Mouse (Mus musculus) midbrain, embryonic 14.5 days (tissue): ENCODE measurements at regions not wholly inside any gene's neighbourhood (a gene's known extent, or its start where the extent isn't known, plus 50 kb on each side); places are given as distances from the start of the nearest gene placed in this dataset.

Source experiments
- ATAC-seq: fragments of 200-750 bp; cut with Nextera tagmentation; 2 replicates; pipeline ENCODE4 v1.8.0; 2017; ENCODE audit warnings: moderate number of reproducible peaks, moderate library complexity; ENCODE audit not compliant: low FRiP score, low TSS enrichment
- DNase-seq: peaks from one replicate; pipeline ENCODE4 v3.0.0-alpha.2; 2015
- H3K27ac ChIP-seq: fragments of 300-500 bp; sonication (generic); replicated peaks from 2 replicates; pipeline ENCODE4 v1.5.1; 2014; ENCODE audit warnings: mild to moderate bottlenecking, low read depth, low read length, moderate library complexity
- H3K27me3 ChIP-seq: fragments of 300-500 bp; sonication (generic); 2 replicates; pipeline ENCODE4 v1.6.1; 2014; ENCODE audit warnings: low read length, control low read depth, mixed read lengths; ENCODE audit not compliant: control insufficient read depth, insufficient read depth
- H3K36me3 ChIP-seq: fragments of 300-500 bp; sonication (generic); 2 replicates; pipeline ENCODE4 v1.6.1; 2014; ENCODE audit warnings: low read length, control low read depth; ENCODE audit not compliant: control insufficient read depth, insufficient read depth
- H3K4me1 ChIP-seq: fragments of 300-500 bp; sonication (generic); 2 replicates; pipeline ENCODE4 v1.6.1; 2014; ENCODE audit warnings: mild to moderate bottlenecking, antibody characterized with exemption, low read length, control low read depth; ENCODE audit not compliant: control insufficient read depth, insufficient read depth
- H3K4me2 ChIP-seq: fragments of 300-500 bp; sonication (generic); 2 replicates; pipeline ENCODE4 v1.6.1; 2014; ENCODE audit warnings: mild to moderate bottlenecking, low read length, moderate library complexity
- H3K4me3 ChIP-seq: fragments of 300-500 bp; sonication (generic); replicated peaks from 2 replicates; pipeline ENCODE4 v1.5.1; 2014; ENCODE audit warnings: low read depth, low read length
- H3K9ac ChIP-seq: fragments of 300-500 bp; sonication (generic); replicated peaks from 2 replicates; pipeline ENCODE4 v1.6.1; 2014; ENCODE audit warnings: mild to moderate bottlenecking, low read length, moderate library complexity
- H3K9me3 ChIP-seq: fragments of 300-500 bp; sonication (generic); 2 replicates; pipeline ENCODE4 v1.6.1; 2016; ENCODE audit warnings: low read length, control low read depth, mixed read lengths; ENCODE audit not compliant: control insufficient read depth
- WGBS: fragments of 180-500 bp; shearing (Covaris S2); extraction: QIAGEN DNeasy Blood & Tissue Kit; methylation state at CpG from one replicate; pipeline ENCODE4 v1.1.7; 2014; 5-methylcytosine and 5-hydroxymethylcytosine counted together

DNA sequence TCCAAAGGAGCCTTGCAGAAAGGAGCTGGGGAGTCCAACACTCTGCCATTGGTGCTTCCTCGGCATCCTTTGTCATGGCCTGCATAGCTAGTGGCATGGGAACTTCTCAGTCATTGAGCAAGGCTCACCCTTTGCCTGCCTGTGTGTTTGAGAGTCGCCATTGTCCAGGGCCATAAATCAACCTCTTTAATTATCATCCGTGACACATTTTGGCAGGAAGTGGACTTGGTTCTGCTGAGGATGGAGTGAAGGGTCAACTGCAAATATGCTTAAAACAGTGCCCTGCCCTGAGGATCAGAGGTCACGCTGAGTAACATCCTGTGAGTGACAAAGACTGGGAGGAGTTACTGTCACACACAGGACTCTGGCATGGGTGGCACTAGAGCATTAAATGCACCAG lies 151.2 kb downstream of the Chst1 start:
- WGBS: 68% methylated on average over 4 of the region's 4 CpGs
- no peak for DNase-seq

DNA sequence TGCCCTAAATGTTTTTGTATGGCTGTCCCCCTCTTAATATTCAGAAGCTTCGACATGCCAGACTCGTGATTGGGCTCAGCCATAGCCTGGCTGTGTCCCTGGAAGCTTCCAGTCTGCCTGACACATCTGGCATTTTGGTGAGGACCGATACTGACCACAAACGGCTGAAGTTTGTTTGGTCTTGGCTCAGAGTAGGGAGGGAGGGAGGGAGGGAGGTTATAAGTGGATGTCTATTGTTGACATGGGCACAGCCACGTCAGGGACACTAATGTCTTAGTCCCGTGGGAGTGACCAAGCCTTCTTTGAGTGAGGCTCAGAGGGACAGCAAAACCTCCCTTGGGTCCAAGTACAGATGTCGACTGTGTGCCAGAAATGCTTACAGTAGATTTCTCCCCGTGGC lies 151.7 kb downstream of the Chst1 start:
- no peak for ATAC-seq
- WGBS: 58% methylated on average over 8 of the region's 8 CpGs
- H3K27me3 ChIP-seq: no peaks in the 10 kb centered on the region
- DNase-seq: no peak
- H3K4me2 ChIP-seq: no peak overlapping the region
- H3K9me3 ChIP-seq: no peaks in the 10 kb centered on the region
- no peak overlapping the region for H3K9ac ChIP-seq
- no peak overlapping the region for H3K27ac ChIP-seq
- no peaks in the 10 kb centered on the region for H3K4me1 ChIP-seq
- no peak overlapping the region for H3K4me3 ChIP-seq
- H3K36me3 ChIP-seq: no peaks in the 10 kb centered on the region

More for the DNA sequence above, 151.2 kb downstream of the Chst1 start:
- no peak overlapping the region for H3K4me2 ChIP-seq
- no peaks in the 10 kb centered on the region for H3K9me3 ChIP-seq
- H3K4me3 ChIP-seq: no peak overlapping the region
- H3K4me1 ChIP-seq: no peaks in the 10 kb centered on the region
- ATAC-seq: no peak
- no peak overlapping the region for H3K27ac ChIP-seq
- no peaks in the 10 kb centered on the region for H3K27me3 ChIP-seq
- H3K36me3 ChIP-seq: no peaks in the 10 kb centered on the region
- no peak overlapping the region for H3K9ac ChIP-seq

DNA sequence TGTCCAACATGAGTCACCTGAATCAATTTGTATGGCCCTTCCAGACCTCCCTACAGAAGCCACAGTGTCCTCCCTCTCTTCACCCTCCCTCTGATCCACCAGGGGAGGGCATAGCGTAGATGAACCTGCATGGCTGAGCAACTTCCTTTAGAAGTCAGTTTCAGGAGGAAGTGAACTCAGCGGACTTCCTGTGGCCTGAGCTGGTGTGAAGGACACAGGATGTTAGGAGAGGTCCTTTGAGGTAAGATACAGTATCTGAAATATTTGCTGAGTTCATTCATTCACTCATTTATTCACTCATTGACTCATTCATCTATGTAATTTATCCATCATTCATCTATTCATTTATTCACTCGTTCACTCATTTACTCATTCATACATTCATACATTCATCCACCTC lies 152.6 kb downstream of the Chst1 start:
- Histone ChIP-seq H3K27ac (no peak overlapping the region), H3K4me3 (no peak overlapping the region), H3K9ac (no peak overlapping the region), H3K27me3 (no peaks in the 10 kb centered on the region), H3K36me3 (no peaks in the 10 kb centered on the region), H3K9me3 (no peaks in the 10 kb centered on the region), H3K4me2 (no peak overlapping the region), H3K4me1 (no peaks in the 10 kb centered on the region)
- WGBS: 88% methylated on average over 3 of the region's 3 CpGs
- ATAC-seq (no peak), DNase-seq (no peak)

DNA sequence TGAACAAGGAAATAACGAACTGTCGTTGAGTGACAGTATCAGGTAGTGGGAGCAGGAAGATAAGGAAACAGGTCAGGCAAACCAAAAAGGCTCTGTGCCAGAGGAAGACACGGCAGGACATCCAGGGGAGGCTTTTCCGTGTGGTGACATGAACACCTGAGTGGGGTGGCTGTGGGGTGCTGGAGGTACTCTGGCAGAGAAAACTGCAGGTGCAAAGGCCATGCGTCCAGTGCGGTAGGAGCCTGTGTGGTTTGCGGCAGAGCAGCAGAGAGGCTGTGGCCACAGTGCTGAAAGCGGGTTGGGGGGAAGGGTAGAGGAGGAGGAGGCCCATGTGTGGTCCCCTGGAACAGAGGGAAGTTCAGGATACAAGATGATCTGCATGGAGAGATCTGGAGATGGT lies 153.3 kb downstream of the Chst1 start:
- DNase-seq (no peak), ATAC-seq (no peak)
- 83% methylated on average over 8 of the region's 8 CpGs for WGBS
- Histone ChIP-seq H3K36me3 (no peaks in the 10 kb centered on the region), H3K4me3 (no peak overlapping the region), H3K4me2 (no peak overlapping the region), H3K27me3 (no peaks in the 10 kb centered on the region), H3K9me3 (no peaks in the 10 kb centered on the region), H3K27ac (no peak overlapping the region), H3K4me1 (no peaks in the 10 kb centered on the region), H3K9ac (no peak overlapping the region)

DNA sequence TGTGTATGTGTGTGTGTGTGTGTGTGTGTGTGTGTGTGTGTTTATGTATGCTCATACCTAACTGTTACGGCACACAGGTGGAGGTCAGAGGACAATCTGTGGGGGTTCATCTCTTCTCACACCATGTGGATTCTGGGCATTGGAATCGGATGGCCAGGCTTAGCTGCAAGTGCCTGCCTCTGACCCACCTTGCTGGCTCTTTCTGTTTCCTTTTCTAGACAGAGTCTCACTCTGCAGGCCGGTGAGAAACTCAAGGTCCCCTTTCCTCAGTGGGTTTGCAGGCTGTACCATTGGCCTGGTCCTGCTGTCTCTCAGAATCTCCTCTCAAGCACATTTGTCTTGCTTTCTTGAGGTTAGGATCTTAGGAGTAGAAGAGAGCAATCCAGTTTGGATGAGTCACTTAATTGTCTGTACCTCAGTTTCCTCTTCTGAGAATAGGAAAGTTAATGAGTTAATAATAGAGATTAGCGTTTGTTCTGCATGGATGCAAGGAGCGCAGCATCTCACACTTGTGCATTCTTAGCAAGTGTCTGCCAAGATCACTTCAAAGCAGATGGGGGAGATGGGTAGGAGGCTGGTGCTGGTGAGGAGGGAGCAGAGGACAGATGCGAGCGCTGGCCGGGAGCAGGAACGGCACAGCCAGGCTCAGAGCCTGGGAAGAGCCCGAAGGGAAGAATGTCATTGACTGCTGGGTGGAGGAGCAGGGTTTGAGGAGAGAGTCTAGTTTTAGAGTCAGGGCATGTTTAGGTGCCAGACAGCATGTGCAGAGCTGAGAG lies 155.2 kb downstream of the Chst1 start:
- 66% methylated on average over 10 of the region's 10 CpGs for WGBS
- no peak overlapping the region for H3K4me2 ChIP-seq
- ATAC-seq (no peak), DNase-seq (no peak)
- H3K36me3 ChIP-seq: no peaks in the 10 kb centered on the region
- H3K9ac ChIP-seq: no peak overlapping the region
- no peaks in the 10 kb centered on the region for H3K27me3 ChIP-seq
- H3K9me3 ChIP-seq: no peaks in the 10 kb centered on the region
- H3K4me3 ChIP-seq: no peak overlapping the region
- H3K27ac ChIP-seq: no peak overlapping the region
- no peaks in the 10 kb centered on the region for H3K4me1 ChIP-seq

DNA sequence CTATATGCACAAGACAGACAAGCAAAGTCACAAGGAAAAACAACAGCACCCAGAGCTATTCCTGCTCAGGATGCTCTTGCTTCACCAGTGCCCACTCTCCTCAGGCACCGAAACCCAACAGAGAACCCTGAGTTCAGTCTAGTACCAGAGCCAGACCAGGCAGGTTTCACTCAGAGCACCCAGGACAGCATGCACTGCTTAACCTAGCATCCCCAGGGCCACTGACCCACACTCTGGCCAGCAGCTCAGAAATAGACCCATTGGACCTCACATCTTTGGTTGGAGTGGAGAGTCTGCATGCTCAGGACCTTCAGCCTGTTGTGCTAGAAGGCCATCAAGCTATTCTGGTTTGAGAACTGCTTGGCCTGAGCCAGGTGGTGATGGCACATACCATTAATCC lies 157.0 kb downstream of the Chst1 start:
- no peak overlapping the region for H3K9ac ChIP-seq
- no peak for DNase-seq
- no peaks in the 10 kb centered on the region for H3K27me3 ChIP-seq
- H3K36me3 ChIP-seq: no peaks in the 10 kb centered on the region
- ATAC-seq: no peak
- H3K9me3 ChIP-seq: no peaks in the 10 kb centered on the region
- H3K4me2 ChIP-seq: no peak overlapping the region
- H3K4me1 ChIP-seq: no peaks in the 10 kb centered on the region
- 100% methylated on average over 1 of the region's 1 CpGs for WGBS
- no peak overlapping the region for H3K27ac ChIP-seq
- H3K4me3 ChIP-seq: no peak overlapping the region

DNA sequence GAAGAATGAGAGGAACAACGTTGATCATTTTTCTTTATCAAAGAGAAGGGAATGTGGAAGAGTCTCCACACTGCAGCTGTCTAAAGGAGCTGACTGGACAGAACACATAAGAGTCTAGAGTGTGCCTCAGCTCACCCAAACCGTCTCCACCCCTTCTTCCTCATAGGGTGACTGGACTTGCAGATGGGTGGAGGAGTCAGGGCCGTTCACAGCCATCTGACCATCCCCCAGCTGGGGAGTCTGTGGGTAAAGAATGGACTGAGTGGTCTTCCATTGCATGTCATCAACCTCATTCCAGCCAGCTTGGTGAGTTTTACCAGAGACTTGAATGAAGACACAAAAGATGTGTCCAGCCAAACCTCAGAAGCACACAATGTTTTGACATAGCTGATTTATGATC lies 156.1 kb upstream of the Syt13 start:
- no peak for DNase-seq
- H3K4me1 ChIP-seq: no peaks in the 10 kb centered on the region
- H3K4me2 ChIP-seq: no peak overlapping the region
- H3K27ac ChIP-seq: no peak overlapping the region
- H3K27me3 ChIP-seq: no peaks in the 10 kb centered on the region
- no peak overlapping the region for H3K9ac ChIP-seq
- WGBS: 72% methylated on average over 3 of the region's 3 CpGs
- no peak for ATAC-seq
- no peaks in the 10 kb centered on the region for H3K9me3 ChIP-seq
- no peaks in the 10 kb centered on the region for H3K36me3 ChIP-seq
- no peak overlapping the region for H3K4me3 ChIP-seq

DNA sequence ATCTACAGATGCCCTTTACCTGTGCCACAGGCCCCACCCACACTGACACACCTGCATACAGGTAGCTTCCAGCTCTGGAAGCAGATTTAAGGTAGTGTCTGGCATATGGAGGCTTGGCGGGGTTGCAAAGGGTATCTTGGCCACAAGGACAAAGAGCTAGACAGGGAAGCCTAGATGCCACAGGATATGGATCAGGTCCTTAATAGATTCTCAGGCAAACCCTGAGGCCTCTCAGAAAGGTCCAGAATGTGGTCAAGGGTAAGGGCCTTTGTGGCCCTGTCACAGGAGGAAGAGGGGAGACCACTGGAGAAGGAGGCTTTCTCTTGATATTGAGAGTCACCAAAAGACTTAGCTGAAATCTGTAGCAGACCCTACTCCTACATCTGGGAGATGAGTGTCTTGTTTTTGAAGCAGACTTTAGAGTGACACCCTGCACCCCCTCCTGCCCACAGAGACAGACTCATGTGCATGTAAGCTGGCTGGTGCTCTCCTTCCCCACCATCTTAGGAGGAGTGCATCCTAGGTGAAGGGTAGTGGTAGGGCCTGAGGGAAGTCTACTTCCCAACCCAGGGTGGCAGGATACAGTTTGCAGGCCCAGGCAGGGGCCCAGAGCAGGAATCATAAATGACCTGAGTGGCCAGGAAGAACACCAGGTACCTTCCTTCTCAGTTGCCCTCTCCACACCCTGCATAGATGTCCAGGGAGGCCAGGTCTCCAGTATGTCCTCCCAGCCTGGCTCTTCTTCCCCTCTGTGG lies 150.8 kb upstream of the Syt13 start:
- WGBS: 91% methylated on average over 1 of the region's 1 CpGs
- no peak for DNase-seq

DNA sequence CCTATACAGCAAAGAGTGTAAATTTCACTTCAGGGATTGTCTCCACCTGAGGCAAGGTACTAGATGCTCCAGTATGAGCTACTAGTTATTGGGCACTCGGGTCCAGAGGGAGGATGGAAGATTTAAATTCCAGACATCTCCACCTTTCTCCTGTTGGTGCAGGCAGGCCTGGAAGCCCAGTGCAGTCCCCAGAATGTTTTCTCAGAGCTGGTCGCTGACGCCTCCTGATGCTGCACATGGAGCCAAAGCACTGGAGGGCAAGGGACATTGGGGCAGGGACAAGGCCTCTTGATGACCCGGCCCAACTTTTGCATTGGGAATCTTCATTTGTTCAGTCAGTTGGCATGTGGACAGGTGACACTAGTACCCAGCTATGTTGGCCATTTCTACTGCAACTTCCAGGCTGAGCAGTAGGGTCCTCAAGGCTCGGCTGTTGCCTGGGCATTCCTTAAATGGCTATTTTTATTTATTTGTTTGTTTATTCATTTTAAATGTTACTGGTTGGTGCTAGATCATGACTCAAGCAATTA lies 147.4 kb upstream of the Syt13 start:
- 90% methylated on average over 5 of the region's 5 CpGs for WGBS
- no peaks in the 10 kb centered on the region for H3K27me3 ChIP-seq
- no peaks in the 10 kb centered on the region for H3K9me3 ChIP-seq
- no peak overlapping the region for H3K4me3 ChIP-seq
- H3K4me1 ChIP-seq: no peaks in the 10 kb centered on the region
- ATAC-seq (no peak), DNase-seq (no peak)
- no peak overlapping the region for H3K4me2 ChIP-seq
- H3K36me3 ChIP-seq: no peaks in the 10 kb centered on the region
- no peak overlapping the region for H3K9ac ChIP-seq
- H3K27ac ChIP-seq: no peak overlapping the region

More for the DNA sequence above, 150.8 kb upstream of the Syt13 start:
- Histone ChIP-seq H3K4me1 (no peaks in the 10 kb centered on the region), H3K4me2 (no peak overlapping the region), H3K9ac (no peak overlapping the region), H3K27ac (no peak overlapping the region), H3K9me3 (no peaks in the 10 kb centered on the region), H3K27me3 (no peaks in the 10 kb centered on the region), H3K4me3 (no peak overlapping the region), H3K36me3 (no peaks in the 10 kb centered on the region)
- ATAC-seq: no peak
